Mouse (Mus musculus): ENCODE measurements around the gene Stxbp5l. TPM values are rescaled to one million over a fixed set of nuclear protein-coding genes. Genes with fewer than 3 reads are reported as not detected.
"Not testable (repeated sequence)": the region's sequence is repeated elsewhere in the genome, so short reads cannot be mapped to it uniquely, and the experiment has no call there.

Stxbp5l gene
- polyA plus RNA-seq, 1 experiment from 2014 or later: 1.3 TPM

GRCm38 (mm10) chr16:37208783-37209182, 176.0 kb downstream of the Stxbp5l start:
- Histone ChIP-seq H3K4me3 (replicated peaks; ENCODE audit: low read depth, low read length) (no peak overlapping the region), H3K9ac (ENCODE audit: low read depth, low read length) (no peak overlapping the region), H3K36me3 (ENCODE audit: insufficient read depth, low read length) (no peaks in the 10 kb centered on the region), H3K27me3 (ENCODE audit: insufficient read depth, low read length) (no peaks in the 10 kb centered on the region), H3K27ac (no peak overlapping the region), H3K4me2 (ENCODE audit: low read length) (no peak overlapping the region), H3K4me1 (replicated peaks; ENCODE audit: insufficient read depth, low read length) (no peaks in the 10 kb centered on the region), H3K9me3 (replicated peaks; ENCODE audit: low read length) (no peaks in the 10 kb centered on the region)
- ATAC-seq (replicated peaks; ENCODE audit: low FRiP score, low read depth) (no peak), DNase-seq (ENCODE audit: low spot score) (no peak)
- no peak for TF ChIP-seq CTCF (IDR thresholded peaks at IDR 0.05; ENCODE audit: low read depth)

DNA sequence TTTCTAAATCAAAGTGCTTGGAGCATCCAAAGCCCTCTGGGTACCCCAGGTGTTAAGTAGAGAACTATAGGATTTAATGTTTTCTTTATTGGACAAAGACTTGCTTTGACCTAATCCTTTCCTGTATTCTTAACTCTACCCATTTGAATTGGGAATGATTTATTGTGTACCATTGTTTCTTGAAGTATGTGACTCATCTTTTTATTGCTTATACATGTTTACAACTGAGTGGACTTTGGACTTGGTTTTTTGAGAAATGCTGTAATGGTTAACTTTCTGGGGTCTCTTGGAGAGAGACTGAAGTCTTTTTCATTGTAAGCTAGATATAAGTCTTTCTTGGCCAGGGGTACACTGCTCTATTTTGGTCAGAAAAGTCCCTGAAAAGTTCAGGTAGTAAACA, 190.6 kb downstream of the Stxbp5l start:
- DNase-seq (ENCODE audit: low spot score) (no peak), ATAC-seq (replicated peaks; ENCODE audit: low FRiP score, low read depth) (no peak)
- Histone ChIP-seq H3K4me1 (replicated peaks; ENCODE audit: insufficient read depth, low read length) (no peaks in the 10 kb centered on the region), H3K27me3 (ENCODE audit: insufficient read depth, low read length) (no peaks in the 10 kb centered on the region), H3K4me2 (ENCODE audit: low read length) (no peak overlapping the region), H3K9me3 (replicated peaks; ENCODE audit: low read length) (no peaks in the 10 kb centered on the region), H3K27ac (no peak overlapping the region), H3K36me3 (ENCODE audit: insufficient read depth, low read length) (no peaks in the 10 kb centered on the region), H3K9ac (ENCODE audit: low read depth, low read length) (no peak overlapping the region), H3K4me3 (replicated peaks; ENCODE audit: low read depth, low read length) (no peak overlapping the region)
- no peak for TF ChIP-seq CTCF (IDR thresholded peaks at IDR 0.05; ENCODE audit: low read depth)

GRCm38 (mm10) chr16:37125190-37125589, 259.6 kb downstream of the Stxbp5l start:
- 90% methylated on average over 1 of the region's 1 CpGs for WGBS
- not testable (repeated sequence) for H3K27ac ChIP-seq; H3K4me1 ChIP-seq (replicated peaks; ENCODE audit: insufficient read depth, low read length); H3K4me2 ChIP-seq (ENCODE audit: low read length); DNase-seq (ENCODE audit: low spot score); H3K9ac ChIP-seq (ENCODE audit: low read depth, low read length); H3K36me3 ChIP-seq (ENCODE audit: insufficient read depth, low read length); H3K27me3 ChIP-seq (ENCODE audit: insufficient read depth, low read length); H3K4me3 ChIP-seq (replicated peaks; ENCODE audit: low read depth, low read length); H3K9me3 ChIP-seq (replicated peaks; ENCODE audit: low read length); ATAC-seq (replicated peaks; ENCODE audit: low FRiP score, low read depth)

- peak; percentile 90 for DNase-seq (ENCODE audit: low spot score)
- 25% methylated on average over 3 of the region's 3 CpGs for WGBS
Observed at GRCm38 (mm10) chr16:37109285-37109684, 275.5 kb downstream of the Stxbp5l start.

DNA sequence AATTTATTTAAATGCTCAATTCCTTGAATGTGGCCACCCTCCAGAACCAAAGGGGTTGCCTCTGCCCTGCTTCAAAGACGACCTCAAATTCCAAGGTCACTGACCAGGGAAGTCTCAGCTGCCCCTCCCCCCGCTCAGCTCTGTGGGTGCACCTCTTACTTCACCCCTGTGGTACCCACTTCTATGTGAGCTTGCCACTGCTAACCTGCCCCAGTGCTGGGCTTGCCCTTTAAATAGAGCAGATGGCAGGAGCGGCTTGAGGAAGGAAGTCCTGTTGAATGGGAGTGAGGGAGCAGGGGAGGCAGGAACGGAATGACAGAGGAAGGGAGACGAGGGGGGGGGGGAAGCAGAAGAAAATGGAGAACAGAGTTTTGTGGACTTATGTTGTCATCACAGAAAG, 276.0 kb downstream of the Stxbp5l start:
- Histone ChIP-seq H3K27ac (no peak overlapping the region), H3K9ac (ENCODE audit: low read depth, low read length) (no peak overlapping the region), H3K4me2 (ENCODE audit: low read length) (no peak overlapping the region), H3K36me3 (ENCODE audit: insufficient read depth, low read length) (no peaks in the 10 kb centered on the region), H3K9me3 (replicated peaks; ENCODE audit: low read length) (no peaks in the 10 kb centered on the region), H3K4me1 (replicated peaks; ENCODE audit: insufficient read depth, low read length) (no peaks in the 10 kb centered on the region), H3K27me3 (ENCODE audit: insufficient read depth, low read length) (no peaks in the 10 kb centered on the region), H3K4me3 (replicated peaks; ENCODE audit: low read depth, low read length) (no peak overlapping the region)
- WGBS: 23% methylated on average over 5 of the region's 5 CpGs
- no peak for TF ChIP-seq CTCF (IDR thresholded peaks at IDR 0.05; ENCODE audit: low read depth)
- DNase-seq (ENCODE audit: low spot score) (no peak), ATAC-seq (replicated peaks; ENCODE audit: low FRiP score, low read depth) (no peak)

More at GRCm38 (mm10) chr16:37109285-37109684, 275.5 kb downstream of the Stxbp5l start:
- Histone ChIP-seq H3K4me2 (ENCODE audit: low read length) (no peak overlapping the region), H3K4me3 (replicated peaks; ENCODE audit: low read depth, low read length) (no peak overlapping the region), H3K27me3 (ENCODE audit: insufficient read depth, low read length) (no peaks in the 10 kb centered on the region), H3K27ac (no peak overlapping the region), H3K36me3 (ENCODE audit: insufficient read depth, low read length) (no peaks in the 10 kb centered on the region), H3K9ac (ENCODE audit: low read depth, low read length) (no peak overlapping the region), H3K4me1 (replicated peaks; ENCODE audit: insufficient read depth, low read length) (no peaks in the 10 kb centered on the region), H3K9me3 (replicated peaks; ENCODE audit: low read length) (no peaks in the 10 kb centered on the region)
- peak; percentile 80 for ATAC-seq (replicated peaks; ENCODE audit: low FRiP score, low read depth)
- peak; percentile 91 for TF ChIP-seq CTCF (IDR thresholded peaks at IDR 0.05; ENCODE audit: low read depth)

DNA sequence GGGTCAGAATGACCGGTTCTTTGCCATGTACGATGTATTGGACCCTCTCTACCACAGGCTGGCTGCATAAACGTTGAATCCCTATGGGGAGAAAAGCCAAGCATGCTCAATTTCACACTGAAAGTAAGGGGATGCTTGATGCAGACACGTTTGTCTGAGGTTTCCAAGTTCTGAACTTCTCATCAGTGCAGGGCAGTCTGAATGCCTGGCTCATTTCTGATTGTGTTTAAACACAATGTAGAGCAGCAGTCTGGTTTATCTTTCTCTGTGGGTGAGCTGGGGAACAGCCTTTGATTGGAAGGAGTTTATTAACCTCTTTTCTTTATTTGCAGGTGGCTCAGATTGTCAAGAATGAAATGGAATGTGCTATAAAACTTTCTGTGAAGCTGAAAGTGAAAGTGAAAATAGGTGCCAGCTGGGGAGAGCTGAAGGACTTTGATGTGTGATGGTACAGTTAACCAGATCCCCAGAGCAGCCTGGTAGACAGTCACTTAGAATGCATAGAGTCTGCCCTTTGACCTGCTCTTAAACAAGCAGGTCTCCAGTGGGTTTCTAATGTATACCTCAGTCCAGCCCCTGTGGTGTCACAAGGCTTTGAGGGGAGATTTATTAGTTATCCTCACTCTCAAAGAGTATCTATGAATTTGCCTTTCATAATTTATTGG, 290.5 kb downstream of the Stxbp5l start:
- no peak for ATAC-seq (replicated peaks; ENCODE audit: low FRiP score, low read depth)
- WGBS: 76% methylated on average over 4 of the region's 4 CpGs
- no peak for TF ChIP-seq CTCF (IDR thresholded peaks at IDR 0.05; ENCODE audit: low read depth)

DNA sequence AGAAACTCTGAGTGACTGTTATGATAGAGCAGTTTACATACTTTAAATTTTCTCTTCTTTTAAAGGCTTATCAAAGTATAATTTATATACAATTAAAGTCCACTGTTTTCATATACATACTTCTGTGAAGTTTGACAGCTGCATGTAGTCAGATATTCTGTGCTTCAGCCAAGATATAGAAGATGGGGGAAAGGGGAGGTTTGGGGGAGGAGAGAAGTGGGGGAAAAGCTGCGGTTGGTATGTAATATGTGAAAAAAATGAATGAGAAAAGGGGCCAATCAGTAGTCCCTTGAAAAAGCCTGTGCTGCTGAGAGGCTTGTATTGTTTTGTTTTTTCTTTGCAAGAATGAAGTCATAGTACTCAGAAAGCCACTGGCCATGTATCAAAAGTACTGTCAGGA, 295.1 kb downstream of the Stxbp5l start:
- H3K9ac ChIP-seq (ENCODE audit: low read depth, low read length): no peak overlapping the region
- no peaks in the 10 kb centered on the region for H3K4me1 ChIP-seq (replicated peaks; ENCODE audit: insufficient read depth, low read length)
- WGBS: 67% methylated on average over 1 of the region's 1 CpGs
- no peak overlapping the region for H3K4me3 ChIP-seq (replicated peaks; ENCODE audit: low read depth, low read length)
- no peaks in the 10 kb centered on the region for H3K9me3 ChIP-seq (replicated peaks; ENCODE audit: low read length)
- 0 out of 2 replicates have a peak overlapping the region, but pooled peaks have one; percentile 39 for H3K27ac ChIP-seq
- ATAC-seq (replicated peaks; ENCODE audit: low FRiP score, low read depth): no peak
- H3K27me3 ChIP-seq (ENCODE audit: insufficient read depth, low read length): no peaks in the 10 kb centered on the region
- no peak for TF ChIP-seq CTCF (IDR thresholded peaks at IDR 0.05; ENCODE audit: low read depth)
- peak; percentile 84 for DNase-seq (ENCODE audit: low spot score)
- H3K36me3 ChIP-seq (ENCODE audit: insufficient read depth, low read length): no peaks in the 10 kb centered on the region
- no peak overlapping the region for H3K4me2 ChIP-seq (ENCODE audit: low read length)

More for the DNA sequence above, 290.5 kb downstream of the Stxbp5l start:
- H3K4me3 ChIP-seq (replicated peaks; ENCODE audit: low read depth, low read length): no peak overlapping the region
- no peaks in the 10 kb centered on the region for H3K9me3 ChIP-seq (replicated peaks; ENCODE audit: low read length)
- no peaks in the 10 kb centered on the region for H3K4me1 ChIP-seq (replicated peaks; ENCODE audit: insufficient read depth, low read length)
- H3K27ac ChIP-seq: no peak overlapping the region
- no peak overlapping the region for H3K4me2 ChIP-seq (ENCODE audit: low read length)
- H3K36me3 ChIP-seq (ENCODE audit: insufficient read depth, low read length): no peaks in the 10 kb centered on the region
- no peak overlapping the region for H3K9ac ChIP-seq (ENCODE audit: low read depth, low read length)
- H3K27me3 ChIP-seq (ENCODE audit: insufficient read depth, low read length): no peaks in the 10 kb centered on the region
- no peak for DNase-seq (ENCODE audit: low spot score)
